Mouse (Mus musculus) right cerebral cortex, postnatal 36 days (tissue): ENCODE results near the gene Nrxn3.

Experiments
- DNase-seq, 2 experiments: peaks; one replicate each; pipeline ENCODE4 v3.0.0; 2022; ENCODE audit warnings: low spot score in 2 of 2, mixed read lengths in 1 of 2

Gene Nrxn3

GRCm38 (mm10) chr12:88722691-88723070 is at the start of gene Nrxn3:
TSS of gene Nrxn3 (plus strand) at chr12:88722876.
- peak; percentile 79 to 85 for DNase-seq

- no peak for DNase-seq
These were observed 18.4 kb upstream of the Nrxn3 start for GRCm38 (mm10) chr12:88704159-88704846.

DNA sequence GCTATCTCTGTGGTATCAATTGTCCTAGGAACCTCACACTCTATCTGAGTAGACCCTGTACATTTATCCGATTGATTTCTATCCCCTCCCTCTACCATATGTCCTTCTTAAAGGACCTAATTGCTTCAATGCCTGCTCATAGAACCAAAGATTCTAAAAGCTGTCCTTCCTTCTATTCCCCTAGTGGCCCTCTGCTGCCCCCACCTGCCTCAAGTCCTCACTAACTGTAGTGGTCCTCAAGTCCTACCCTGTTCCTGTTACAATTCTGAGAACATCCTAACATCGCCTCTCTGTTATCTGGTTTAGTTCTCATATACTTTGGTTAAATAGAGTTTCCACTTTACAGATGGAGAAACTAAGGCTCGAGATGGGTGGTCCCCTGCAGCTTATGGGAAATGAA is 16.7 kb upstream of the Nrxn3 start:
- no peak for DNase-seq

- DNase-seq = peak; percentile 21 to 75
These were observed 14.9 kb upstream of the Nrxn3 start for GRCm38 (mm10) chr12:88707786-88708185.

DNA sequence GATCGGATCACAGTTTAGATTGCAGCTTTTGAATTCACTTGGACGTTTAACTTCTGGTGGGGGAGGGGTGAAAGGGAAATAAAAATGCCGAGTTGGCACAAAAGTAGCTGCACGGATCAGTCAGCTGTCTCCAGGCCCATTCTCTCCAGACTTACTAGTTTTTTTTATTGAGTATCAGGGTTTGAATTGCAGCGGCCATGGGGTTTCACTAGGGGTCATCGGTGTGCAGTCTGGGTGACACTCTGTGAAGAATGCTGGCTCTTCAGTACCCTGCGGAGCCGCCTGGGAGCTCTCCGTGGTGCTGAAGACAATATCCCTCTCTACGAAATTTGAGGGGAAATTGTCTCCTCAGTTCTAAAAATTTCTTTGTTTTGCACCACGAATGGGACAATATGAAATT is 13.5 kb upstream of the Nrxn3 start:
- DNase-seq = no peak

DNA sequence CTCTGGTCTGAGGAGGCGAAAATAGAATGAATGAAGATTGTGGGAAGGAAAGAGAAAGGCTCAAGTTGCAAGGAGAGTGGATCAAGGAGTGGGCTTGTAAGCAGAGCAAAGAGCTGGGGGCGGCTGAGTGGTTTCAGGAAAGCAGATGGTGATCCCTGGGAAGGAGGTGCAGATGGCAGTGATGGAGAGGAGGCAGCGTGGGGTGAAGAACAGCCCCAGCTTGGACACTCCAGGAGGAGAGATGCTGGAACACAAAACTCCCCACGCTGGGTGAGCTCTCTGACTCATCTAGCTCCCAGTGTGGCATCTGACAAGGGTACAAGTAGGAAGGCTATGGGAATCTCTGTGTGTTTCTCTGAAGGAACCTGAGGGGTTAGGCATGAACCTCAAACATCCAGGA is 9.2 kb upstream of the Nrxn3 start:
- peak; percentile 73 to 84 for DNase-seq

GRCm38 (mm10) chr12:88722031-88722690 is 515 bp upstream of the Nrxn3 start:
- DNase-seq = no peak

DNA sequence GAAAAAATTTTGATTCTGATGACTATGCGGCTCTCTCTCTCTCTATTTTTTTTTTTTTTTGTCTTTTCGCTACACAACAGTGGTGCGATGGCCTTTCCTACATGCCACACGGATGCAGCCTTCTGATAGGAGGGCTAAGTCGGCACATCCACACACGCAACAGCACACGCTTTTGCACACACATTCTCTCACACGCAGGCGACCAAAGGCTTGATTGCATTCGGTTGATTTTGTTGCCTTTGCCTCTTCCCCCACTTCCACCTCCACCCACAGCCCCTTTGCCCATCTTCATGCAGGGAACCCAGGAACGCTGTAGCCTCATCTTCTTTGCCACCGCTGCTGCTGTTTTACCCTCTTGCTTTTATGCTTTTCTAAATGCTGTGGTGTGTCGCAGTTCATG is 3.6 kb downstream of the Nrxn3 start:
- no peak for DNase-seq

DNA sequence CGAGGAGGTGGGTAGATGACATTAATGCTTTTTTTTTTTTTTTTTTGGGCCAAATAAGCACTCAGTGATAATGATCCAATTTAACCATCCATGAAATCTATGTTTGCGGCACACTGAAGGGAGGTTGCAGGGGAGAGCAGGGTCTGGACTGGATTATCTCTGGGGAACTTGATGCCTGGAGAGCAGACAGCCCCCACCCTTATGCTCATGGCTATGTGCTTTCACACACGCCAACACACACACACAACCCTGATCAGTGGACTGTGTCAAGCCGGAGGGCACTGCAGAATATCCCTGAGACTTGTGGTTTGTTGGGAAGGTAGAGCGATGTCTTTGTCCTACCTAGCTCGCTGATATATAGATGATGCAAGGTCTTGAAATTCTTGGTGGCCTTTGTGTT is 4.1 kb downstream of the Nrxn3 start:
- DNase-seq = no peak

GRCm38 (mm10) chr12:88730720-88731119 is 8.0 kb downstream of the Nrxn3 start:
- DNase-seq = no peak

- no peak for DNase-seq
These were observed 12.4 kb downstream of the Nrxn3 start for GRCm38 (mm10) chr12:88735045-88735444.

DNA sequence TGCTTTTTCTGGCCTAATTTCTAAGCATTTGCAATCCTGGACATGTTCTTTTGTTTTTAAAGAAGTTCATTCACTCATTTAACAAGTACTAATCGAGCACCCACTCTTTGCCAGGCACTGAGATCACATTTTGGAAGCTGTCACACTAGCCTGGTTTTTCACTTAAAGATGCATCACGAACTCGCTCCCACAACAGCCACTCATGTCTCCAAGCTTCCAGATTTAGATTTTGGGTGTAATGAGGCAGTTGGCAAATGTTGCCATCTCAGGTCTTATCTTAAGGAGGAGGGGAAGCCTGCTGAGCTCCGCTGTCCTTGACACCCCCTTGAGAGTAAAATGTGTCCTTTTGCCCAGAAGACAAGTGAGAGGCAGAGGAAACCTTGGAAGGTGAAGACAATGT is 14.4 kb downstream of the Nrxn3 start:
- peak; percentile 19 to 62 for DNase-seq

DNA sequence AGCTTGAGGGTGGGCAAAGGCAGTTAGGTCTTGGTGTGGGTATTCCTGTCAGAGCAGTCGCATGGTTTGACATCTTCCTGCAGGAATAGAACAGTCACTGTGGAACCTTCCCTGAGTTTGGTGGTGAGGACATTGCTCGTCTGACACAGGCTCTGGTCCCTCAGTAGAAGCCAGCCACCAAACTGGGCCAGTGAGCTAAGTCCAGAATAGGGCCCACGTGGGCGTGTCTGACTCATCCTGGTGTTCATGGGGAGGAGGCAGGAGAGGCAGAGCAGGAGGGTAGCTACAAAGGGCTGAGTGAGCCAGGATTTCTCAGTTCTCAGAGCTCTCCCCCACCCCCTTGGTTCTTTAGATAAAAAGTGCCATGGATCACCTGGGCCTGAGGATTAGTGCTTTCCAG is 15.9 kb downstream of the Nrxn3 start:
- peak; percentile 81 to 89 for DNase-seq

DNA sequence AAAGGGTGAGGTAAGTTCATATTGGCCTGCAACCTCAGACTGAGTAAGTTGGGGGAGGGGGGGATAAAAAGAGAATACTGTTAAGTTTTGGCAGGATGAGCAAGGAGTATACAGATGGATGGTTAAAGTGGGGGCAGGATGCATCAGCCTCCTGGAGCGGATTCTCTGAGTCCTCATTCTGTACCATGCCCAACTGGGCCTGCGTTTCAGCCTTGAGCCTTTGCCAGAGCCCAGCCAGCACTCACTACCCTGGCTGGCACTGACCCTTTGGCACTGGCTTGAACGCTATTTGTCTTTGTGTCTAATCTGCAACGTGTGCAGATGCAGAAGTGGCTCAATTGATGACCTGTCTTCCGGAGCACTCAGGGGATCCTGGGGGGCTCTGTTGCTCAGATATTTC is 24.1 kb downstream of the Nrxn3 start:
- DNase-seq = no peak

- no peak for DNase-seq
These were observed 42.1 kb downstream of the Nrxn3 start for GRCm38 (mm10) chr12:88764791-88765190.

DNA sequence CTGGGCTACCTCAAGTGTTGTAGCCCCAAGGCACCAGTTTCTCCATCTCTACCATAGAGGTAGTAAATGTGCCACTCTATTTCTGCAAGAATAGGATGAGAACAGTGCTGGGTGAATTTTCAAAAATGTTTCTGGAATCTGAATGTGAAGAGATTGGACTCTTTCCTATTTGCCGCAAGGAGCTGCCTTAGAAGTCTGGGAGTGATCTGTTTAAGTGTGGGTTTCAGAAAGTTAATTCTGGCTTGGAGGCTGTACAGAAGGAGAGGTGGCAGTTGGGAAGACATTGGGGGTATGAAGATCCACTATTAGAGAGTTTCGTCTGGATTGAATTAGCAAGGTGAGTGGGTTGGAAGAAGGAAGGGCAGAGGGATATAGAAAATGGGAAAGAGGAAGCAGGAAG is 52.0 kb downstream of the Nrxn3 start:
- peak in 1 of 2 experiments; percentile 64 for DNase-seq

- DNase-seq = no peak
These were observed 55.4 kb downstream of the Nrxn3 start for GRCm38 (mm10) chr12:88778036-88778435.

DNA sequence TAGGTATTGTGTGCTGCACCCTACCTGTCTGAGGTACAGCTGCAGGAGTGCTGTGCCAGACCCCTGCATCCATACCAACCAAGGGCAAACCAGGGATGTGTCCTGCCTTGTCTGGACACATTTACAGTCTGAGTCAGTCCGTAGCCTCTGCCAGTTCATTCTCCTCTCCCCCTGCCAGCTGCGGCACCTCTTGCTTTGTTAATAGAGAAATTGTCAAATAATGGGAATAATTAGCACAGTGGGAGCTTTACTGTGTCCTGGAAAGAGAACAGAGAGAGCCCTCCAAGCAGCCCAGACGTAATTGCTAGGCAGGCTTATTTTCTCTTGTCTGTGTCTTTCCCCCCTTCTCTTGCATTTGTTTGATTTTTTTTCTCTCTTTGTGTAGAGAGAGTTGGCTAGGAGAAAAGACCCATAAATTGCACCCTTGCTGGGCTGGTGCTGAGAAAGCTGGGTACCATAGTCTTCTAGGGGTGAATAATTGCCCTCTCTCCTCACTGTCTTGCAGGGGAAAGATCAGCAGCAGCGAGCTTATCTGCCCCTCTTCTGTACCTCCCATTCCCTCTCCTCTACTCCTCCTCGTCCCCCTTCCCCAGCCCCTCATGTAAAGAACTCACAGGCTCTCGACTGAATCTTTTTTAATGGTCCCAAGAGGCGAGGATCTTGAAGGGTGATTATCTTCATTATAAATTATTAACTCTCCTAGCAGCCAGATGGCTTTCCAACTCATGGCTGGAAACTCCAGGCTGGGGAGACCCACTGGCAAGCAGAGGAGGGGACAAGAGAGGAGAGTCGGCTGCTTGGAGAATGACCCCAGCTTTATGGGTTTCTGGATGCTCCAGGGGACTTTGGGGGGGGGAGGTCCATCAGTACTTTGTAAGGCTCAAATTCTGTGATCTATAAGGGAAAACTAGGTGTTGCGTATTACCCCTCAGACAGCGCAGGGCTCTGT is 61.8 kb downstream of the Nrxn3 start:
- DNase-seq = no peak

DNA sequence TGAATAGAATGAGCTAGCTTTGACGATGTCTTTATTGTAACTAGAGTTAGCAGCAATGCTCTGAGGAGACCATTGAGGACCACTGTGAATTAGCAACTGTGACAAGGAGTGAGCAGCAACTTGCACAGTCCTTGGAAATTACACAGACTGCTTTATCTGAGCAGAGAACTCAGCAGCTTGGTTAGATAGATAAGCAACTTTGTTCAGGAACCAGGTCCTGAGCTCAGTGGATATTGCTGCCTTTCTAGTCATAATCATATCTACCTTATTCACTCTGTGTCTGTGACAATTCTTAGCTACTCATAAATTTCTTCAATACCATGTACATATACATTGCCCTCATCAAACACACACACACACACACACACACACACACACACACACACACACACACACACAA is 70.6 kb downstream of the Nrxn3 start:
- no peak for DNase-seq

DNA sequence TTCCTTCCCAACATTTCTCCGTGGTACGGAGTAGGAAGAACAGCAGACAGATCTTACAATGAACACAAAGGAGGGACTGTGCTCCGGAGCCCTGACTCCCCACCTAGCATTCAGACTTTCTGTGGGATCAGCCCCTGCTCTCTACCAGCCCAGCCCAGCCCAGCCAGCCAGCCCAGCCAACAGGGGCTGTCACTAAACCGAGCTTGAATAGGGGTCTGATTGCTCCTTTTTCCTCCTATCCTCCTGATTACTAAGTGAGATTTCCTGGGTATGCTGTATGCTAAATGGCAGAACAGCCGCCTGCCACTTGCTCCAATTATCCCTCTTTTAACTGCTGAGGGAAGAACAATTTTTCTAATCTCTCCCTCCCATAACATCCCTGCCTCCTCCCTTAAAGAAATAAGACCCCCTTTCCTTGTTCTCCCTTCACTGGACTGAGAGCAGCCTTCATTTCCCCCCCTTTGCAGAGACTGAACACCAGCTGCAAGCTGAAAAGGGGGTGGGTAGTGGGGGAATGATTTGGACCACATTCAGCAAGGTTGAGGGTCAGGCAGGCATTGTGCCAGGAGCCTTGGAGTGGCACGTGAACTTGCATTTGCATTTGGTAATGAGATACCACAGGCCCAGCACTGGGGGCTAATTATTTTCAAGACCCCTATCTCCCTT is 78.4 kb downstream of the Nrxn3 start:
- no peak for DNase-seq

- no peak for DNase-seq
These were observed 79.0 kb downstream of the Nrxn3 start for GRCm38 (mm10) chr12:88801656-88802007.

- no peak for DNase-seq
These were observed 86.3 kb downstream of the Nrxn3 start for GRCm38 (mm10) chr12:88808947-88809346.
